Mouse (Mus musculus): ENCODE measurements at regions not wholly inside any gene's neighbourhood (a gene's known extent, or its start where the extent isn't known, plus 50 kb on each side); places are given as distances from the start of the nearest gene placed in this dataset.

- no peak for DNase-seq (ENCODE audit: low spot score)
Measured at GRCm38 (mm10) chr12:16139152-16139551, 322.4 kb upstream of the Trib2 start.

- DNase-seq (ENCODE audit: low spot score): no peak
Measured at GRCm38 (mm10) chr12:16137801-16138200, 321.1 kb upstream of the Trib2 start.

GRCm38 (mm10) chr12:16136214-16136671 is 319.5 kb upstream of the Trib2 start:
- no peak for DNase-seq (ENCODE audit: low spot score)

GRCm38 (mm10) chr12:16135602-16136213 is 319.0 kb upstream of the Trib2 start:
- no peak for DNase-seq (ENCODE audit: low spot score)

GRCm38 (mm10) chr12:16134446-16134845 is 317.7 kb upstream of the Trib2 start:
- DNase-seq (ENCODE audit: low spot score): no peak

GRCm38 (mm10) chr12:16133253-16133652 is 316.5 kb upstream of the Trib2 start:
- DNase-seq (ENCODE audit: low spot score): no peak

GRCm38 (mm10) chr12:16131740-16132077 is 315.0 kb upstream of the Trib2 start:
- DNase-seq (ENCODE audit: low spot score): no peak

- no peak for DNase-seq (ENCODE audit: low spot score)
Measured at GRCm38 (mm10) chr12:16131028-16131739, 314.5 kb upstream of the Trib2 start.

GRCm38 (mm10) chr12:16130605-16131004 is 313.9 kb upstream of the Trib2 start:
- DNase-seq (ENCODE audit: low spot score): no peak

- DNase-seq (ENCODE audit: low spot score): no peak
Measured at GRCm38 (mm10) chr12:16129923-16130322, 313.2 kb upstream of the Trib2 start.

GRCm38 (mm10) chr12:16129243-16129642 is 312.5 kb upstream of the Trib2 start:
- DNase-seq (ENCODE audit: low spot score): no peak

GRCm38 (mm10) chr12:16124906-16125305 is 308.2 kb upstream of the Trib2 start:
- no peak for DNase-seq (ENCODE audit: low spot score)

- no peak for DNase-seq (ENCODE audit: low spot score)
Measured at GRCm38 (mm10) chr12:16122353-16123127, 305.8 kb upstream of the Trib2 start.

GRCm38 (mm10) chr12:16121787-16122186 is 305.1 kb upstream of the Trib2 start:
- DNase-seq (ENCODE audit: low spot score): no peak

GRCm38 (mm10) chr12:16118710-16119109 is 302.0 kb upstream of the Trib2 start:
- DNase-seq (ENCODE audit: low spot score): no peak

- DNase-seq (ENCODE audit: low spot score): no peak
Measured at GRCm38 (mm10) chr12:16106946-16107345, 290.2 kb upstream of the Trib2 start.

- no peak for DNase-seq (ENCODE audit: low spot score)
Measured at GRCm38 (mm10) chr12:16098840-16099239, 282.1 kb upstream of the Trib2 start.

GRCm38 (mm10) chr12:16092643-16093042 is 275.9 kb upstream of the Trib2 start:
- DNase-seq (ENCODE audit: low spot score): no peak

GRCm38 (mm10) chr12:16091336-16091735 is 274.6 kb upstream of the Trib2 start:
- no peak for DNase-seq (ENCODE audit: low spot score)

GRCm38 (mm10) chr12:16083176-16083575 is 266.5 kb upstream of the Trib2 start:
- no peak for DNase-seq (ENCODE audit: low spot score)

- no peak for DNase-seq (ENCODE audit: low spot score)
Measured at GRCm38 (mm10) chr12:16077215-16077614, 260.5 kb upstream of the Trib2 start.

- no peak for DNase-seq (ENCODE audit: low spot score)
Measured at GRCm38 (mm10) chr12:16075962-16076361, 259.2 kb upstream of the Trib2 start.

- DNase-seq (ENCODE audit: low spot score): no peak
Measured at GRCm38 (mm10) chr12:16068940-16069339, 252.2 kb upstream of the Trib2 start.

Data from yolk sac, embryonic 10.5 days (tissue).